ENCODE assay signal across 8 mouse cellular contexts in the genomic region with DNA sequence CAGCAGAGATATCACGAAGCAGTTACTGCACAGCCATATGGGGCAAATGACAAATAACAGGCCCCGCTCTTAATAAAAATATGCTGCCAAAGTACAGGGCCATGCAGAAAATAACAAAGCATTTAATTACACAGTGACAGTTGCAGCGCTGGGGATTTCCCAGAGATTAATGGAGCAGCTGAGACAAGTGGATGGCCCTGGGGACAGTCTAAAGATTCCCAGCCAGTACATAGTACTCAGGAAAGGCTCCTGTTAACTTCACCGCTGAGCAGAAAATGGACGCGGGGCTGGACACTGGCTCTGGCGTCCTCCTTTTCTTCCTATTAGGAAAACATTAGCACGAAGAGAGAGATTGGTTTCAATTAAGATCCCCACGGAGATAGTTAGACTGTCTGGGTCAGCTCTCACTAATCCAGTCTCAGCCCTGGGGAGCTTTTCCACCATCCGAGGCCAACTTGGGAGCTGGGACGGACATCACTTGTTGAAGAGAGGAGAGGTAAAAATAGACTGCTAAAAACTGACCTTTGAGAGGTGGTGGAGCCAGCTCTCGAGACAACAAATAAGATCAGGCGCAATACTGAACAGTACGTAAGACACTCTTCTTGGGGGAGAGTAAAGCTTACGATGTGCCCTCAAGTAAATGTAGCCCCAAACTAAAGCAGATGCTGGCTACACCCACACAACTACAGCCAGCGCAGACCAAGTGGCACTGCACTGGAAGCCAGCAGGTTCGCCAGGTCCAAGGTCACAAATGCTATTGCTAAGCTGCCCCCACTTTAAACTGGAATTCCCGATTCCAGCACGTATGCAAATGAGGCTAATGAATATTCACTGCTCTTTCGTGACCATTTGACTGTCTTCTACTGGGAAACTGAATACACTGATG. TPM values are rescaled to one million over a fixed set of nuclear protein-coding genes. Genes with fewer than 3 reads are reported as not detected.
DNase-seq lines count a peak whose midpoint lies in the region; ATAC-seq and TF ChIP-seq lines count a peak whose summit lies in the region.

No protein-coding gene starts in this region.

- peaks cover 10% of the 10 kb centered on the region for H3K4me1 ChIP-seq in liver, embryonic 12.5 days
- no peaks in the 10 kb centered on the region; the same call in 1 of the 2 replicates for H3K4me1 ChIP-seq in liver, embryonic 11.5 days (replicated peaks; ENCODE audit: control insufficient read depth, insufficient read depth, low read length)
- H3K4me1 ChIP-seq in forebrain, embryonic 15.5 days, result peaks cover 11% of the 10 kb centered on the region; the same call in 1 of the 2 replicates
- peaks cover 3% of the 10 kb centered on the region; the same call in 1 of the 2 replicates for H3K4me1 ChIP-seq in hindbrain, postnatal 0 days (ENCODE audit: insufficient read depth, low read length)
- peaks cover 3% of the 10 kb centered on the region for H3K4me1 ChIP-seq in midbrain, postnatal 0 days (ENCODE audit: insufficient read depth, low read length)

- no peak overlapping the region for H3K4me2 ChIP-seq in liver, embryonic 12.5 days
- no peak overlapping the region for H3K4me2 ChIP-seq in liver, embryonic 11.5 days
- H3K4me2 ChIP-seq in forebrain, embryonic 15.5 days (replicated peaks), result no peak overlapping the region
- no peak overlapping the region; the same call in 1 of the 2 replicates for H3K4me2 ChIP-seq in hindbrain, postnatal 0 days (ENCODE audit: low read depth, low read length)
- no peak overlapping the region for H3K4me2 ChIP-seq in midbrain, postnatal 0 days (ENCODE audit: low read depth, low read length, poor library complexity, severe bottlenecking)

- 70% methylated on average over 20 of the region's 20 CpGs for WGBS in liver, embryonic 12.5 days (ENCODE audit: insufficient replicate concordance)
- WGBS in liver, embryonic 11.5 days, result 65% methylated on average over 20 of the region's 20 CpGs
- 41% methylated on average over 20 of the region's 20 CpGs for WGBS in forebrain, embryonic 15.5 days
- WGBS in hindbrain, postnatal 0 days, result 35% methylated on average over 20 of the region's 20 CpGs
- WGBS in midbrain, postnatal 0 days, result 35% methylated on average over 20 of the region's 20 CpGs

- 0 out of 2 replicates have a peak overlapping the region, but pooled peaks have one; percentile 1 for H3K27ac ChIP-seq in liver, embryonic 12.5 days
- no peak overlapping the region for H3K27ac ChIP-seq in liver, embryonic 11.5 days (ENCODE audit: low read depth, low read length)
- peak overlapping the region; percentile 31; the same call in 1 of the 2 replicates for H3K27ac ChIP-seq in forebrain, embryonic 15.5 days (replicated peaks)
- H3K27ac ChIP-seq in hindbrain, postnatal 0 days, result no peak overlapping the region
- no peak overlapping the region for H3K27ac ChIP-seq in midbrain, postnatal 0 days (ENCODE audit: low read depth, low read length)

- ATAC-seq in liver, embryonic 12.5 days, result no peak
- ATAC-seq in liver, embryonic 11.5 days (replicated peaks; ENCODE audit: low FRiP score), result no peak
- peak; percentile 71 for ATAC-seq in forebrain, embryonic 15.5 days (replicated peaks)
- peak; percentile 56 for ATAC-seq in hindbrain, postnatal 0 days
- peak; percentile 38; the same call in 1 of the 2 replicates for ATAC-seq in midbrain, postnatal 0 days (ENCODE audit: low FRiP score)

- DNase-seq in liver, embryonic 11.5 days (ENCODE audit: low spot score), result no peak
- peak; percentile 56 for DNase-seq in hindbrain, postnatal 0 days (ENCODE audit: low spot score)
- peak; percentile 61 for DNase-seq in midbrain, postnatal 0 days (ENCODE audit: low spot score)
- no peak for DNase-seq in right cerebral cortex, adult 2 months (ENCODE audit: low spot score in 2 of 2)
- DNase-seq in urinary bladder, postnatal 36 days (ENCODE audit: low spot score in 2 of 2), result no peak
- DNase-seq in thymus, postnatal 0 days (ENCODE audit: low spot score), result no peak

- no peak for TF ChIP-seq CTCF in hindbrain, postnatal 0 days (IDR thresholded peaks at IDR 0.05; ENCODE audit: low read depth)
- no peak for TF ChIP-seq CTCF in midbrain, postnatal 0 days (IDR thresholded peaks at IDR 0.05)

- no peaks in the 10 kb centered on the region for H3K9me3 ChIP-seq in liver, embryonic 12.5 days (replicated peaks)
- no peaks in the 10 kb centered on the region for H3K9me3 ChIP-seq in liver, embryonic 11.5 days (ENCODE audit: control insufficient read depth, low read length)
- no peaks in the 10 kb centered on the region for H3K9me3 ChIP-seq in forebrain, embryonic 15.5 days
- no peaks in the 10 kb centered on the region for H3K9me3 ChIP-seq in hindbrain, postnatal 0 days (ENCODE audit: low read length)
- H3K9me3 ChIP-seq in midbrain, postnatal 0 days (ENCODE audit: low read length), result no peaks in the 10 kb centered on the region

- H3K27me3 ChIP-seq in liver, embryonic 12.5 days (replicated peaks), result no peaks in the 10 kb centered on the region
- H3K27me3 ChIP-seq in liver, embryonic 11.5 days (replicated peaks; ENCODE audit: control insufficient read depth, insufficient read depth, low read length), result no peaks in the 10 kb centered on the region
- no peaks in the 10 kb centered on the region for H3K27me3 ChIP-seq in forebrain, embryonic 15.5 days
- no peaks in the 10 kb centered on the region for H3K27me3 ChIP-seq in hindbrain, postnatal 0 days (ENCODE audit: insufficient read depth, low read length)
- no peaks in the 10 kb centered on the region for H3K27me3 ChIP-seq in midbrain, postnatal 0 days (ENCODE audit: insufficient read depth, low read length)

- H3K36me3 ChIP-seq in liver, embryonic 12.5 days, result no peaks in the 10 kb centered on the region
- no peaks in the 10 kb centered on the region for H3K36me3 ChIP-seq in liver, embryonic 11.5 days (ENCODE audit: control insufficient read depth, insufficient read depth, low read length)
- H3K36me3 ChIP-seq in forebrain, embryonic 15.5 days, result no peaks in the 10 kb centered on the region
- no peaks in the 10 kb centered on the region for H3K36me3 ChIP-seq in hindbrain, postnatal 0 days (ENCODE audit: insufficient read depth, low read length)
- no peaks in the 10 kb centered on the region for H3K36me3 ChIP-seq in midbrain, postnatal 0 days (ENCODE audit: insufficient read depth, low read length)

- H3K9ac ChIP-seq in liver, embryonic 12.5 days, result no peak overlapping the region
- no peak overlapping the region for H3K9ac ChIP-seq in liver, embryonic 11.5 days (ENCODE audit: low read depth, low read length)
- H3K9ac ChIP-seq in forebrain, embryonic 15.5 days (replicated peaks), result 0 out of 2 replicates have a peak overlapping the region, but pooled peaks have one; percentile 10
- no peak overlapping the region for H3K9ac ChIP-seq in hindbrain, postnatal 0 days (replicated peaks; ENCODE audit: low read length)
- 0 out of 2 replicates have a peak overlapping the region, but pooled peaks have one; percentile 13 for H3K9ac ChIP-seq in midbrain, postnatal 0 days (replicated peaks; ENCODE audit: low read length, poor library complexity, severe bottlenecking)

- no peak overlapping the region for H3K4me3 ChIP-seq in liver, embryonic 12.5 days
- H3K4me3 ChIP-seq in liver, embryonic 11.5 days (ENCODE audit: low read depth, low read length), result no peak overlapping the region
- no peak overlapping the region for H3K4me3 ChIP-seq in forebrain, embryonic 15.5 days
- H3K4me3 ChIP-seq in hindbrain, postnatal 0 days (ENCODE audit: low read length), result no peak overlapping the region
- no peak overlapping the region for H3K4me3 ChIP-seq in midbrain, postnatal 0 days (ENCODE audit: low read depth, low read length)

RNA-seq across cellular contexts. Expression of gene Rerg, which starts 34.5 kb away (rescaled TPM):
- 2.8 and 3.0 TPM in 2 replicates for polyA plus RNA-seq in liver, embryonic 12.5 days (2016; fragmentation: Nextera tagmentation; extraction: Ambion mirVana)
- polyA plus RNA-seq in liver, embryonic 11.5 days (2014; fragmentation: Nextera tagmentation; extraction: Ambion mirVana), result 3.4 and 3.5 TPM in 2 replicates
- 4.6 and 5.8 TPM in 2 replicates for polyA plus RNA-seq in forebrain, embryonic 15.5 days (2015; fragmentation: Nextera tagmentation; extraction: Ambion mirVana)
- total RNA-seq in hindbrain, postnatal 0 days (2014; rRNA removed), result 1.2 and 1.6 TPM in 2 replicates
- polyA plus RNA-seq in hindbrain, postnatal 0 days (2015; fragmentation: Nextera tagmentation; extraction: Ambion mirVana), result 7.3 and 7.6 TPM in 2 replicates
- 0.82 and 2.9 TPM in 2 replicates for total RNA-seq in midbrain, postnatal 0 days (2014; rRNA removed)
- polyA plus RNA-seq in midbrain, postnatal 0 days (2015; fragmentation: Nextera tagmentation; extraction: Ambion mirVana), result 8.3 and 9.8 TPM in 2 replicates
- 1.6 TPM in 2 replicates for polyA plus RNA-seq in thymus, postnatal 0 days (2015; fragmentation: Nextera tagmentation; extraction: Ambion mirVana)

Comparison
In these comparisons a context has a peak if more than half of its experiments do, and no peak if none do; other contexts are left out.
1. H3K27ac ChIP-seq: peak in liver, embryonic 12.5 days (single experiment) and forebrain, embryonic 15.5 days (single experiment); none in liver, embryonic 11.5 days (single experiment), hindbrain, postnatal 0 days (single experiment) and midbrain, postnatal 0 days (single experiment).
2. ATAC-seq: peak in forebrain, embryonic 15.5 days (single experiment), hindbrain, postnatal 0 days (single experiment) and midbrain, postnatal 0 days (single experiment); none in liver, embryonic 12.5 days (single experiment) and liver, embryonic 11.5 days (single experiment).
3. H3K9ac ChIP-seq: peak in forebrain, embryonic 15.5 days (single experiment) and midbrain, postnatal 0 days (single experiment); none in liver, embryonic 12.5 days (single experiment), liver, embryonic 11.5 days (single experiment) and hindbrain, postnatal 0 days (single experiment).
4. DNase-seq: peak in hindbrain, postnatal 0 days (single experiment) and midbrain, postnatal 0 days (single experiment); none in liver, embryonic 11.5 days (single experiment), right cerebral cortex, adult 2 months (0 of 2), urinary bladder, postnatal 36 days (0 of 2) and thymus, postnatal 0 days (single experiment).